In genomic region chr3:38433495-38434464, GRCm38 (mm10) we compare ENCODE assay signal across 11 mouse cellular contexts. TPM values are rescaled to one million over a fixed set of nuclear protein-coding genes. Genes with fewer than 3 reads are reported as not detected.
DNase-seq lines count a peak whose midpoint lies in the region; ATAC-seq lines count a peak whose summit lies in the region.
"Had no signal": no experiment of that assay in that cellular context is flagged by ENCODE, and none has a peak within 500 bp of the region (broad histone marks: within the 10 kb centered on the region; RNA-seq: fewer than 3 reads in every experiment).

No protein-coding gene starts in this region.

- no peaks in the 10 kb centered on the region for H3K27me3 ChIP-seq in lung, embryonic 16.5 days (ENCODE audit: control insufficient read depth, insufficient read depth, low read depth, low read length)
- H3K27me3 ChIP-seq in forebrain, embryonic 15.5 days = no peaks in the 10 kb centered on the region
- H3K27me3 ChIP-seq in stomach, embryonic 15.5 days (replicated peaks) = no peaks in the 10 kb centered on the region
- H3K27me3 ChIP-seq: limb, embryonic 12.5 days had no signal

- no peak for DNase-seq in lung, postnatal 14 days
- peak; percentile 64 for DNase-seq in lung, postnatal 36 days
- DNase-seq in thymus, postnatal 0 days (ENCODE audit: low spot score) = no peak
- DNase-seq in kidney, adult 11 months = no peak
- DNase-seq: right cerebral cortex, adult 18-20 months had no signal

- H3K4me3 ChIP-seq in lung, embryonic 16.5 days (ENCODE audit: low read length) = no peak overlapping the region
- no peak overlapping the region for H3K4me3 ChIP-seq in forebrain, embryonic 15.5 days
- no peak overlapping the region for H3K4me3 ChIP-seq in stomach, embryonic 15.5 days (replicated peaks)
- H3K4me3 ChIP-seq: limb, embryonic 12.5 days had no signal

- peak overlapping the region; percentile 21 for H3K27ac ChIP-seq in lung, embryonic 16.5 days (ENCODE audit: low read length)
- no peak overlapping the region; the same call in 1 of the 2 replicates for H3K27ac ChIP-seq in forebrain, embryonic 15.5 days (replicated peaks)
- H3K27ac ChIP-seq in stomach, embryonic 15.5 days = peak overlapping the region; percentile 48; the same call in 1 of the 2 replicates
- H3K27ac ChIP-seq: limb, embryonic 12.5 days had no signal

- WGBS in lung, embryonic 16.5 days = 23% methylated on average over 11 of the region's 11 CpGs
- 16% methylated on average over 11 of the region's 11 CpGs for WGBS in forebrain, embryonic 15.5 days
- 29% methylated on average over 11 of the region's 11 CpGs for WGBS in stomach, embryonic 15.5 days

- peak; percentile 71 for ATAC-seq in lung, embryonic 16.5 days (ENCODE audit: low read depth)
- ATAC-seq in forebrain, embryonic 15.5 days (replicated peaks) = peak; percentile 82
- ATAC-seq in stomach, embryonic 15.5 days (ENCODE audit: insufficient read depth, low FRiP score, low read depth) = peak; percentile 73
- ATAC-seq: inflammation-experienced regulatory T-cells, adult 6 months had no signal

- peaks cover 14% of the 10 kb centered on the region for H3K4me1 ChIP-seq in lung, embryonic 16.5 days (replicated peaks; ENCODE audit: control insufficient read depth, insufficient read depth, low read length)
- 0 out of 2 replicates have a peak, but pooled peaks cover 4% of the 10 kb centered on the region for H3K4me1 ChIP-seq in forebrain, embryonic 15.5 days
- peaks cover 3% of the 10 kb centered on the region; the same call in 1 of the 2 replicates for H3K4me1 ChIP-seq in stomach, embryonic 15.5 days

- peaks cover 2% of the 10 kb centered on the region; the same call in 1 of the 2 replicates for H3K9me3 ChIP-seq in lung, embryonic 16.5 days (ENCODE audit: control insufficient read depth, low read length)
- no peaks in the 10 kb centered on the region for H3K9me3 ChIP-seq in forebrain, embryonic 15.5 days
- H3K9me3 ChIP-seq in stomach, embryonic 15.5 days = no peaks in the 10 kb centered on the region
- H3K9me3 ChIP-seq: limb, embryonic 12.5 days had no signal

- H3K4me2 ChIP-seq in lung, embryonic 16.5 days (ENCODE audit: low read depth, low read length) = no peak overlapping the region
- no peak overlapping the region for H3K4me2 ChIP-seq in forebrain, embryonic 15.5 days (replicated peaks)
- H3K4me2 ChIP-seq in stomach, embryonic 15.5 days = no peak overlapping the region
- H3K4me2 ChIP-seq: heart, embryonic 11.5 days; limb, embryonic 12.5 days had no signal

- no peak overlapping the region for H3K9ac ChIP-seq in lung, embryonic 16.5 days (ENCODE audit: low read length)
- no peak overlapping the region for H3K9ac ChIP-seq in forebrain, embryonic 15.5 days (replicated peaks)
- no peak overlapping the region for H3K9ac ChIP-seq in stomach, embryonic 15.5 days
- H3K9ac ChIP-seq: limb, embryonic 12.5 days had no signal

- H3K36me3 ChIP-seq in lung, embryonic 16.5 days (ENCODE audit: control insufficient read depth, insufficient read depth, low read length) = no peaks in the 10 kb centered on the region
- H3K36me3 ChIP-seq in forebrain, embryonic 15.5 days = no peaks in the 10 kb centered on the region
- no peaks in the 10 kb centered on the region for H3K36me3 ChIP-seq in stomach, embryonic 15.5 days
- H3K36me3 ChIP-seq: limb, embryonic 12.5 days had no signal

RNA-seq across cellular contexts. Expression of gene Ankrd50, which starts 50.9 kb away (rescaled TPM):
- polyA plus RNA-seq in lung, embryonic 16.5 days (2015; fragmentation: Nextera tagmentation; extraction: Ambion mirVana) = 17.1 and 17.4 TPM in 2 replicates
- polyA plus RNA-seq in forebrain, embryonic 15.5 days (2015; fragmentation: Nextera tagmentation; extraction: Ambion mirVana) = 22.5 and 23.2 TPM in 2 replicates
- 19.0 and 19.4 TPM in 2 replicates for polyA plus RNA-seq in stomach, embryonic 15.5 days (2015; fragmentation: Nextera tagmentation; extraction: Ambion mirVana)
- 13.1 and 15.4 TPM in 2 replicates for polyA plus RNA-seq in thymus, postnatal 0 days (2015; fragmentation: Nextera tagmentation; extraction: Ambion mirVana)
